Mouse (Mus musculus): ENCODE measurements at regions not wholly inside any gene's neighbourhood (a gene's known extent, or its start where the extent isn't known, plus 50 kb on each side); places are given as distances from the start of the nearest gene placed in this dataset.

DNA sequence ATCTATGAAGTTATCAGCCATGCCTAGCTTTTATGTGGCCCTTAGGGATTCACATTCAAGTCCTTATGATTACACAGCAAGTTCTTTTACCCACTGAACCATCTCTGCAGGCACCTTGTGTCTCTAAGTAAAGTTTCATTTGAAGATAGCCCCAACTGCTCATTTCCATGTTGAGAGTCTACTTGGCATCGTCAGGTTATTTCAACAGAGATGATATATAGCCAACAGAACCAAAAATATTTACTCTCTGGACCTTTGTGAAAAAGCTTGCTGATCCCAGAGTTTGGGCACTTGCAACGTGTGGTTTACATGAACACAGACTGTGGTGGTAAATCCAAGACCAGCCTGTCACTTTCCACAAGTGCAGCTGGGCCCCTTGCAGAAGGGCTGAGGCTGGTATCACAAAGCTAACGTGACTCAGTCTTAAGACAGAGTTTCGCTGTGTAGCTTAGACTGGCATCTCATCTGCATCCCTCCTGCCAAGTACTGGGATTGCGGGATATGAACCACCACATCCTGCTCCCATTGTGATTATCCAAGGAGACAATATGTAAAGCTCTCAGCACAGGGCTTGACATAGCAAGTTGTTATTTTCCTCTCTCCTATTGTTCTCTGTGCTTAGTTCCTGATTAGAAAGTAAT, 105.0 kb upstream of the Lnx1 start:
- no peak for TF ChIP-seq ZNF384 (IDR thresholded peaks at IDR 0.05; ENCODE audit: low read depth, low read length)
- TF ChIP-seq CHD2 (IDR thresholded peaks at IDR 0.05; ENCODE audit: low read depth, low read length): no peak
- TF ChIP-seq MAFK (IDR thresholded peaks at IDR 0.05; ENCODE audit: insufficient read depth, low read depth, low read length): no peak
- no peak for TF ChIP-seq HCFC1 (IDR thresholded peaks at IDR 0.05; ENCODE audit: borderline replicate concordance, insufficient read depth, low read length)
